Mouse (Mus musculus) embryo, embryonic 11 days (tissue): ENCODE results near the gene Pom121l2.

Experiments
- DNase-seq: peaks from one replicate; pipeline ENCODE4 v3.0.0-alpha.2; 2015

Gene Pom121l2

GRCm38 (mm10) chr13:21994896-21995295 is 13.9 kb downstream of the Pom121l2 start:
- no peak for DNase-seq

- DNase-seq = peak; percentile 77
Observed at GRCm38 (mm10) chr13:21995331-21995914, 14.4 kb downstream of the Pom121l2 start.

GRCm38 (mm10) chr13:21996101-21996839 is 15.3 kb downstream of the Pom121l2 start:
- DNase-seq = peak; percentile 79

- no peak for DNase-seq
Observed at GRCm38 (mm10) chr13:21996840-21997185, 15.8 kb downstream of the Pom121l2 start.

GRCm38 (mm10) chr13:21997201-21997820 is 16.3 kb downstream of the Pom121l2 start:
- no peak for DNase-seq

- DNase-seq = no peak
Observed at GRCm38 (mm10) chr13:21997821-21998220, 16.8 kb downstream of the Pom121l2 start.

DNA sequence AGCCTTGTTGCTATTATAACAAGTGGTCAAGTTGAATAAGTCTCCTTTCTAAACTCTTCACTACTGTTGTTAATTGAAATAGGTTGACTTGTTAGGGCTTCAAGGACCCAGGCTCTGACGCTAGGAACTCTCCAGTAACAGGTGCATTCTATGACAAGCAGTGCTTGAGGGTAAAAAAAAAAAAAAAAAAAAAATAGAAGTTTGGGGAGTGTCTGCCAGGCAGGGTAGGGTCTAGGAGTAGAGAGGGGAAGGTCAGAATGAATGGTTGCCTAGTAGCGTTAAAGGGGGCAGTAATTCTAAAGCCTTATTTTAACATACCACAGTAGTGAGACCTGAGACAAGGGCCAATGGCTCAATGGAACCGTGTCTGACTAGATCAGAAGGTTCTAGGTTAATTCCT is 17.4 kb downstream of the Pom121l2 start:
- DNase-seq = no peak

- DNase-seq = no peak
Observed at GRCm38 (mm10) chr13:21999147-21999546, 18.2 kb downstream of the Pom121l2 start.

DNA sequence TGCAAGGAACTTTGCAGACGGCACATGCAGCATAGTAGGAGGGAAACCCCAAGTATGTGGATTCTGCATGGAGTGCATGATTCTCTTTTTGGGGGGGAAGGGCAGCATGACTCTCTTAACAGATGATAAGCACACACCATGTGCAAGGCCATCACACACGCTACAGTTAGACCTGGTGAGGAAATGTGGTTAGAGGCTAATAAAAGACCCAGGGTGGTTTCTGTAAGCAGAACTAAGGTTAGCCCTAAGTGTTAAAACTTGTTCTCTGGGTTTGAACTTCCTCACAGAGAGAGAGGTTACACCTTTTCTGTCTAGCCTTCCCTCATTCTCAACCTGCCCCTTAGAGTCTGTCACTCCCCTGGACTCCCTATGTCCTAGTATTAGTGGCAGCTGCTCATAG is 20.4 kb downstream of the Pom121l2 start:
- DNase-seq = no peak

DNA sequence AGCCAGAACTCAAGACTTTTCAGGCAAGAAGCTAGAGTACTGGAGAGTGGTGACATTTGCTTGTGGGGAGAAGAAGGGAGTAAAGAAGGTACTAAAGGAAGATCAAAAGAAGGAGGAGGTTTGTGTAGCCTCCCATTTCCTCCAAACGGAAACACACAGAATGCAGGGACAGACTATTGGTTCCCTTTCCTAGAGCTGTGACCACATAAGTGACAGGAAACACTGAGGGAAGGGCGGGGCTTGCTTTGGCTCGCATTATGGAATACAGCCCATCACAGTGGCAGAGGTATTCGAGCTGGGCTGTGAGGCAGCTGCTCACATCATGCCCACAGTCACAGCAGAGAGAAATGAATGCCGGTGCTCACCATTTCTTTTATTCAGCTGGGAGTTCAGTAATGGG is 20.8 kb downstream of the Pom121l2 start:
- no peak for DNase-seq

- DNase-seq = peak; percentile 76
Observed at GRCm38 (mm10) chr13:22005605-22006333, 24.8 kb downstream of the Pom121l2 start.

DNA sequence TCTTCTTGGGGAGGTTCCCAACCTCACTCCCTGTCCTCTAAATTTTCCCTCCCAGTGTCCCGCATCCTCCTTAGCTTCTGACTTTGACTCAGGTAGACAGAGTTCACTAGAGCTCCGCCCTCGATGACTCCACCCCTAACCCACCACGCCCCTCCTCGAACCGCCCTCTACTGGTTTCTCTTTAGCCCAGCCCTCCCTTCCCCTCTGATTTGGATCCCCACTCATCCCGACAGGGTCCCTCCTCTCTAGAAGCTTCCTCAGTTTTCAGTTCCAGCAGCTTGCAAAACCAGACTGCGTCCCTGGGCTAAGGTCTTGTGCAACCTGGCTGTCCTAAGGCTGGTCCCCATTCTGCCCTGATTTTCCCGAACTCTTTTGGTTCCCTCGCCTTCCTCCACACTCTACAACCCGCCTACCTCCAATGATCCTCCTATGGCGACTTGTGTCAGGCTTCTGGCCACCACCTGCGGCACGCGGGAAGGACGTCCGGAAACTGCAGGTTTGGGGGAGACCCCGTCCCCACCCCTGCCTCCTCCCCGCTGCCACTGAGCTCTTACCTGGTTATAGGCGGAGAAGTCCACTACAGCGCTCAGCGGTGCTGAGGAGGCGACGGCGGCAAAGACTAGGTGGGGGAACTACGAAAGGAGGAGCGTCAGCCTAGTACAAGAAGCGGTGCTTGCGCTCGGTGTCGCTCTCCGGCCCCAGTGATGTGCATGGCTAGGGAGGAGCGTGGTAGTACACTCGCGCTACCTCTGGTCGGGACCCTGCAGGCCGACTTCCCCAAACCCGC is 25.5 kb downstream of the Pom121l2 start:
- DNase-seq = peak; percentile 82

- no peak for DNase-seq
Observed at GRCm38 (mm10) chr13:22007121-22007510, 26.1 kb downstream of the Pom121l2 start.

DNA sequence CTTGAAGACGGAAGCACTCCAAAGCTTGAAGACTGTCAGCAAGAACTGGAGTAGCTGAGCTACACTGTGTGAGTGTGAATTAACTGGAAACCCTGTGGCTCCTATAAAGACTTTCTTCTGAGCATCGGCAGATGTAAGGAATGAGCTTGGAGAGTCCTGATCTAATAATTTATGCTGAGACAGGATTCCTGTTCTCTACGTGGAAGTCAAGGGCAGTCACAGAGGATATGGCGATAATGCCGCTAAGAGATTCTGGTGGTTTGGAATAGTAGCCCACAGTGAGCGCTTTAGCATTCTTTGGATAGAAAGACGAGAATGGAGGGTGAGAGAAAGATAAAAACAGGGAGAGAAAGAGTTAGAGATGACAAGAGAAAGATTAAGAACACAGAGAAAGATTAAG is 26.9 kb downstream of the Pom121l2 start:
- no peak for DNase-seq

DNA sequence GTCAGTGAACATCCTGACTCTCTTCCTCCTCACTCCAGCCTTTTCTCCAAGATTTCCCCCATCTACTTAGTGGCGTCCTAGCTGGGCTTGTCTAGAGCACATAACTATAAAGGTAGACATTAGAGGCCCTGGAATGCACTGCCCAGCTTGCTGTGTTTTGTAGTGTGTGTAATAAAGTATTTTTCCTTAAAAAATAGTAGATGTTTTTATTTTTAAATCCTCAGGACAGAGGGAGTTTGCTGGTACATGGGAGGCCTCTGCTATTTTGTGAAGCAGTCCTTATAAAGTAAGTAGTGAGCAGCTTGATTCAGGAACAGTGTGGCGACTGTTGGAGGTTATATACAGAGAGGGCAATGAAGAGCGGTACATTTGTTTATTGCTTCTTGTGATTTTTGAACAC is 27.7 kb downstream of the Pom121l2 start:
- DNase-seq = no peak

DNA sequence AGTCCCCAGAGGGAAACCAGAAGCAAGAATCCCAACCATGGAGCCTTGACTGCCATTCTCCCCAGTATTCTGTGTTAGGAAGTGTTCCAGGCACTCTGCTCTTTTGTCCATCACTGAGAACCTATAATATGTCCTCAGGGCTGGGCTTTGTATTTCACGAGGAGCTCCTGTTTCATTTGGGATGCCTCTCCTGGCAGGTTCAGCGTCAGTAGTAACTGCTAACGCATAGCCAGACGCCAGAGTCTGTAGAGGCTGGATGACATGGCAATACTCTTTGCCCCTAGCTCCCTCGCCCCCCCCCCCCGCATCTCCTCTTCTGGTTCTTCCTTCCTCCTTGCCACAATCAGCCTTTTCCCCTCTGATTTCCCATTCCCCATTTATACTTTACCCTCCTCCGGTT is 28.6 kb downstream of the Pom121l2 start, which contains the start of gene Prss16:
Gene Prss16, minus strand, starts transcription at position 101 of the 400 bp plus-strand sequence.
- no peak for DNase-seq

GRCm38 (mm10) chr13:22013716-22014115 is 32.7 kb downstream of the Pom121l2 start:
- DNase-seq = no peak

GRCm38 (mm10) chr13:22014411-22014845 is 33.4 kb downstream of the Pom121l2 start:
- DNase-seq = peak; percentile 51

DNA sequence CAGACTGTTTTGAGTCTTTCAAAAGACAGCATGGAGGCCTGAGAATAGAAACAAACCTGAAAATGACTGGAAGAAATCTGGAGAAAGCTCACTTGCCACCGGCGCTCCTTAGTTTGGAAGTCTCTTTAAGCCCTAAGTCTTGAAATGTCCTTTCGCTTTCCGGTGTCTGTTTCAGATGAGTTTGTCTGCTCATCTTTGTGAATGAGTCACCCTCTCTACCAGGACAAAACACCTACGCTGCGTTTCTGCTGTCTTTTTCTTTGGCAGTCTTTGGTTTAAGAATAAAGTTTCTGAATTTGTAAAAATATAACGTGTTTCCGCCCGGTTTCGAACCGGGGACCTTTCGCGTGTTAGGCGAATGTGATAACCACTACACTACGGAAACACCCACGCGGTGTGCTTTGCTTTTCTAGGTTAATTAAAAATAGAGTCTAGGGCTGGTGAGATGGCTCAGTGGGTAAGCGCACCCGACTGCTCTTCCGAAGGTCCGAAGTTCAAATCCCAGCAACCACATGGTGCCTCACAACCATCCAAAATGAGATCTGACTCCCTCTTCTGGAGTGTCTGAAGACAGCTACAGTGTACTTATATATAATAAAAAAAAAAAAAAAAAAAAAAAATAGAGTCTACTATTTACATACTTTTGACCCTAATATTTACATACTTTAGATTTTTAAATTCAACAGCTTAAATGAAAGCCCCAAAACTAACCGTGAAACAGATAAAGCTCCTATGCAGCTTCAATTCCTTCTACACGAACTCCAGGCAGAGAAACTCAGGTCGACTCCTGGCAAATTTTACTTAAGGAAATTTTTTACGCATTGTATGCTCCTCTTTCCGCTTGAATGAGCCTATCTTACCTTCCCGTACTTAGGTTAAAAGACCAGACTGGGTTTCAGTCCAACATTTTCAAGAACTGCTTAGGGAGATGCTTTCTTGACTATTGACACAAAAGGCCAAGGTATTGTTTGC is 34.8 kb downstream of the Pom121l2 start:
- DNase-seq = peak; percentile 83

DNA sequence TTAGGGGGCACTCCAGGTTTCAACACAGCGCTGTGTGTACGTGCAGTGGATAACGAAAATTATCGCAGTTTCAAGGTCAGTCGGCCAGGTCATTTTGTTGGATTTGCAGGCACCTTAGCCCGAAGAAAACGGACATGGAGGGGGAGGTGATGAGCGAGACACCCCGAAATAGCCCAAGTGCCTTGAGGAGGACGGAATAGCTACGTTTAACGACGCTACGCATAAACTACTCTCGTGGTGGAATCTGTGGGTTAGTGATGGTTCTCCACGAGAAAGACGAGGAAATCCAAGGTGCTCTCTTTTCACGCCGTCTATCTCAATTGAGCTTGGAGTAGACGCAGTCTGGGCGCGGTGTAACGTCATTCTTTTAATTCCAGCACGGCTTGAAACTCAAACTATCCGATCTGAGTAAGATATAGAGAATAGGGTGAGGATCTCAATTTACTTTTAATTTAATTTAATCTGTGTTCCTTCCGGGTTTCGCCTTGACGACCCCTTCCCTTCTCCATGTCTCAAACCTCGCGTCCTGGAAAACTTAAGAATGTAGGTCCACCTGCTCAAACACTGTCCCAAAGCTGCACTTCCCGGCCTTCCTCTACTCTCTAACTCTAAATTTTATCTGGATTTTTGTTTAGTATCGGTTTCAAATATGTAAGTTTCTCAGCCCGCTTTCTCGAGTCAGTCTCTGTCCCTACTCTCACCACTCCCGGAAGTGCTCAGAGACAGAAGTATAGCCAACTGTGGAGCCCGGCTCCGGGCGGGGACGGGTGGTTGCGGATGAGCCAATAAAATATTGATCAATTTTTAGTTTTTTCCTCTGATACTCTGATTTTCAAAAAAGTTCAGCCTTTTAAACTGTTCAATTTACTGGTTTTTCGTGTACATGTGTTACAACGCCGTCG is 39.2 kb downstream of the Pom121l2 start:
- peak; percentile 59 for DNase-seq
